Mouse (Mus musculus): ENCODE data around the gene Fam19a5.

- TF ChIP-seq CTCF (IDR thresholded peaks at IDR 0.05; ENCODE audit: low read depth): peak; percentile 96
- TF ChIP-seq EP300 (optimal IDR thresholded peaks at IDR 0.05): no peak
Measured at GRCm38 (mm10) chr15:87625236-87626023, 81.3 kb downstream of the Fam19a5 start.
